Mouse (Mus musculus) monocyte, adult 5-6 weeks (primary cell): ENCODE measurements around the gene Anln. TPM values are rescaled to one million over a fixed set of nuclear protein-coding genes. Genes with fewer than 3 reads are reported as not detected.
"Not testable (repeated sequence)": the region's sequence is repeated elsewhere in the genome, so short reads cannot be mapped to it uniquely, and the experiment has no call there.

ENCODE experiments used
- ATAC-seq: fragments of 153-309, 156-312 bp; replicated peaks from 2 replicates; pipeline ENCODE4 v1.8.0; 2017; ENCODE audit warnings: mild to moderate bottlenecking; ENCODE audit not compliant: low TSS enrichment, insufficient number of reproducible peaks, severe bottlenecking, poor library complexity, low FRiP score
- total RNA-seq: library from RNA; stranded (forward); fragments of 200-1000, 200-491, 200-594 nt; gene quantifications from 3 replicates; pipeline ENCODE4 v1.2.3, GENCODE M21; 2017

Anln gene
- total RNA-seq: 0.85 to 3.8 TPM (median 1.5 TPM) in 3 replicates

- peak; percentile 90 for ATAC-seq
Observed at GRCm38 (mm10) chr9:22389021-22389476, at the start of gene Anln. Gene Anln (minus strand): TSS chr9:22389188.

- no peak for ATAC-seq
Observed at GRCm38 (mm10) chr9:22434101-22434500, 45.1 kb upstream of the Anln start.

- no peak for ATAC-seq
Observed at GRCm38 (mm10) chr9:22433221-22433620, 44.2 kb upstream of the Anln start.

GRCm38 (mm10) chr9:22430315-22430840 lies 41.4 kb upstream of the Anln start:
- ATAC-seq: no peak

- ATAC-seq: no peak
Observed at GRCm38 (mm10) chr9:22429533-22430241, 40.7 kb upstream of the Anln start.

- no peak for ATAC-seq
Observed at GRCm38 (mm10) chr9:22428666-22429410, 39.9 kb upstream of the Anln start.

GRCm38 (mm10) chr9:22428028-22428665 lies 39.2 kb upstream of the Anln start:
- ATAC-seq: no peak

GRCm38 (mm10) chr9:22424719-22425118 lies 35.7 kb upstream of the Anln start:
- ATAC-seq: no peak

- ATAC-seq: no peak
Observed at GRCm38 (mm10) chr9:22424196-22424595, 35.2 kb upstream of the Anln start.

GRCm38 (mm10) chr9:22423507-22423906 lies 34.5 kb upstream of the Anln start:
- no peak for ATAC-seq

- ATAC-seq: no peak
Observed at GRCm38 (mm10) chr9:22422559-22422958, 33.6 kb upstream of the Anln start.

- no peak for ATAC-seq
Observed at GRCm38 (mm10) chr9:22420491-22420890, 31.5 kb upstream of the Anln start.

- no peak for ATAC-seq
Observed at GRCm38 (mm10) chr9:22419877-22420276, 30.9 kb upstream of the Anln start.

- ATAC-seq: no peak
Observed at GRCm38 (mm10) chr9:22417547-22417946, 28.6 kb upstream of the Anln start.

GRCm38 (mm10) chr9:22416187-22416586 lies 27.2 kb upstream of the Anln start:
- ATAC-seq: no peak

GRCm38 (mm10) chr9:22411002-22411857 lies 22.2 kb upstream of the Anln start, which contains the start of gene 9530077C05Rik:
Gene 9530077C05Rik (plus strand): TSS chr9:22411513.
- peak; percentile 100 for ATAC-seq

GRCm38 (mm10) chr9:22409501-22409900 lies 20.5 kb upstream of the Anln start:
- ATAC-seq: no peak

- not testable (repeated sequence) for ATAC-seq
Observed at GRCm38 (mm10) chr9:22408344-22408743, 19.4 kb upstream of the Anln start.
